Mouse (Mus musculus) C2C12 (cell line): ENCODE measurements at regions not wholly inside any gene's neighbourhood (a gene's known extent, or its start where the extent isn't known, plus 50 kb on each side); places are given as distances from the start of the nearest gene placed in this dataset.

Experiments
- H3K27me3 ChIP-seq: one replicate; pipeline ENCODE4 v1.6.1; 2011; ENCODE audit not compliant: control insufficient read depth, insufficient read depth, insufficient read length
- H3K36me3 ChIP-seq: one replicate; pipeline ENCODE4 v1.6.1; 2011; ENCODE audit not compliant: control insufficient read depth, insufficient read depth
- H3K4me3 ChIP-seq: one replicate; pipeline ENCODE4 v1.5.1; 2011; ENCODE audit warnings: mild to moderate bottlenecking, control low read depth; ENCODE audit not compliant: poor library complexity, insufficient read depth, severe bottlenecking
- H3K79me2 ChIP-seq: one replicate; pipeline ENCODE4 v1.6.1; 2011; ENCODE audit not compliant: control insufficient read depth, insufficient read depth
- H3K79me3 ChIP-seq: one replicate; pipeline ENCODE4 v1.6.1; 2011; ENCODE audit warnings: low read depth, control low read depth
- H3ac ChIP-seq: one replicate; pipeline ENCODE3; 2011; ENCODE audit warnings: low read depth; ENCODE audit not compliant: control insufficient read depth, insufficient read length
- CEBPB ChIP-seq: IDR thresholded peaks from one replicate; pipeline ENCODE4 v1.6.1; 2011; ENCODE audit warnings: low read depth, mild to moderate bottlenecking, control low read depth, moderate library complexity
- CTCF ChIP-seq: IDR thresholded peaks from one replicate; pipeline ENCODE4 v1.5.1; 2011; ENCODE audit not compliant: control insufficient read depth, insufficient read depth, insufficient read length
- FOSL1 ChIP-seq: IDR thresholded peaks from one replicate; pipeline ENCODE4 v1.8.0; 2011; ENCODE audit warnings: mild to moderate bottlenecking, low read length; ENCODE audit not compliant: poor library complexity, insufficient read depth, severe bottlenecking
- MAX ChIP-seq: IDR thresholded peaks from one replicate; pipeline ENCODE4 v1.6.1; 2011; ENCODE audit warnings: mild to moderate bottlenecking, control low read depth
- MYOD1 ChIP-seq: IDR thresholded peaks from one replicate; pipeline ENCODE4 v1.6.1; 2011; ENCODE audit warnings: low read depth; ENCODE audit not compliant: control insufficient read depth, insufficient read length
- MYOG ChIP-seq: IDR thresholded peaks from one replicate; pipeline ENCODE4 v1.6.1; 2011; ENCODE audit not compliant: control insufficient read depth, insufficient read length; ENCODE audit errors: extremely low read depth
- USF1 ChIP-seq: IDR thresholded peaks from one replicate; pipeline ENCODE4 v1.6.1; 2011; ENCODE audit warnings: low read depth, mild to moderate bottlenecking, control low read depth, moderate library complexity

- Histone ChIP-seq H3K4me3 (no peak overlapping the region), H3K79me3 (no peaks in the 10 kb centered on the region), H3K36me3 (no peaks in the 10 kb centered on the region), H3K79me2 (no peaks in the 10 kb centered on the region), H3ac (no peak overlapping the region), H3K27me3 (no peaks in the 10 kb centered on the region)
- no peak for TF ChIP-seq FOSL1
- no peak for TF ChIP-seq MYOG
- TF ChIP-seq CTCF, result no peak
- TF ChIP-seq MAX, result no peak
Observed at GRCm38 (mm10) chr1:125149817-125150216, 285.7 kb downstream of the Actr3 start.

GRCm38 (mm10) chr1:125123861-125124260 is 311.7 kb downstream of the Actr3 start:
- Histone ChIP-seq H3K4me3 (no peak overlapping the region), H3K36me3 (no peaks in the 10 kb centered on the region), H3K79me2 (no peaks in the 10 kb centered on the region), H3K79me3 (no peaks in the 10 kb centered on the region), H3K27me3 (no peaks in the 10 kb centered on the region), H3ac (no peak overlapping the region)
- no peak for TF ChIP-seq MYOG
- TF ChIP-seq FOSL1, result no peak
- TF ChIP-seq CEBPB, result no peak
- TF ChIP-seq MAX, result no peak
- TF ChIP-seq USF1, result no peak
- no peak for TF ChIP-seq MYOD1
- no peak for TF ChIP-seq CTCF

GRCm38 (mm10) chr1:125100596-125100995 is 334.9 kb downstream of the Actr3 start:
- H3K79me3 ChIP-seq, result no peaks in the 10 kb centered on the region
- H3K27me3 ChIP-seq, result no peaks in the 10 kb centered on the region
- no peaks in the 10 kb centered on the region for H3K36me3 ChIP-seq
- H3K79me2 ChIP-seq, result no peaks in the 10 kb centered on the region
- H3K4me3 ChIP-seq, result no peak overlapping the region
- H3ac ChIP-seq, result no peak overlapping the region
- no peak for TF ChIP-seq CEBPB
- TF ChIP-seq CTCF, result no peak
- TF ChIP-seq USF1, result no peak
- no peak for TF ChIP-seq MAX
- no peak for TF ChIP-seq MYOG
- TF ChIP-seq MYOD1, result no peak
- no peak for TF ChIP-seq FOSL1

GRCm38 (mm10) chr1:125084906-125085305 is 350.6 kb downstream of the Actr3 start:
- Histone ChIP-seq H3K79me3 (no peaks in the 10 kb centered on the region), H3K4me3 (no peak overlapping the region), H3ac (no peak overlapping the region), H3K27me3 (no peaks in the 10 kb centered on the region), H3K79me2 (no peaks in the 10 kb centered on the region), H3K36me3 (no peaks in the 10 kb centered on the region)
- TF ChIP-seq CTCF (no peak), CEBPB (no peak), MYOD1 (no peak), FOSL1 (no peak), MYOG (no peak), MAX (no peak), USF1 (no peak)

GRCm38 (mm10) chr1:125039572-125040326 is 395.8 kb downstream of the Actr3 start:
- TF ChIP-seq MYOD1 (no peak), CEBPB (no peak), USF1 (no peak), FOSL1 (no peak), CTCF (no peak), MYOG (no peak), MAX (no peak)
- H3ac ChIP-seq, result no peak overlapping the region
- H3K4me3 ChIP-seq, result no peak overlapping the region
- H3K79me3 ChIP-seq, result no peaks in the 10 kb centered on the region
- no peaks in the 10 kb centered on the region for H3K79me2 ChIP-seq
- no peaks in the 10 kb centered on the region for H3K36me3 ChIP-seq
- H3K27me3 ChIP-seq, result no peaks in the 10 kb centered on the region

- H3ac ChIP-seq, result no peak overlapping the region
- no peaks in the 10 kb centered on the region for H3K36me3 ChIP-seq
- no peaks in the 10 kb centered on the region for H3K79me3 ChIP-seq
- no peaks in the 10 kb centered on the region for H3K27me3 ChIP-seq
- H3K79me2 ChIP-seq, result no peaks in the 10 kb centered on the region
- TF ChIP-seq USF1 (no peak), MAX (no peak), MYOD1 (no peak), CTCF (no peak), FOSL1 (no peak), MYOG (no peak), CEBPB (no peak)
- H3K4me3 ChIP-seq, result no peak overlapping the region
Observed at GRCm38 (mm10) chr1:125013301-125013700, 422.2 kb downstream of the Actr3 start.
